Mouse (Mus musculus) brain, adult 2 months (tissue): ENCODE measurements at regions not wholly inside any gene's neighbourhood (a gene's known extent, or its start where the extent isn't known, plus 50 kb on each side); places are given as distances from the start of the nearest gene placed in this dataset.

Experiments
- DNase-seq: peaks from one replicate; pipeline ENCODE4 v3.0.0; 2011; ENCODE audit warnings: low read depth, low spot score

DNA sequence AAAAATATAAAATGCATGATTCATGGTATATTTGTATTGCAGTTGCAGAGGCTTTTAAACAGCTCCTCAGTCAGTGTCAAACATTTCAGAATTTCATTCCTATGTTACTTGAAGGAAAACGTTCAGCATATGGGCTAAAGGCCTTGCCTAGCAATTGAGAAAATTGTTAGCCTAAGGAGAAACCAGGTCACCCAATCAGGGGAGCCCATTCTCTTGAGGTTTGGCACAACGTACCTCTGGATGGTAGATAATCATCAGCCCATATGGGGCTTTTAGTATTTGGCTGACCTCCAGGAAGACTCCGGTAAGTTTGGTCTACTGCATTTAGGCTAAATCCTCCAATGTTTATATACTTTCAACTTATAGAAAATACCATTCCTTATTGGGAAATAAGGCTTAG lies 168.7 kb upstream of the Pdcd1 start:
- DNase-seq: no peak

DNA sequence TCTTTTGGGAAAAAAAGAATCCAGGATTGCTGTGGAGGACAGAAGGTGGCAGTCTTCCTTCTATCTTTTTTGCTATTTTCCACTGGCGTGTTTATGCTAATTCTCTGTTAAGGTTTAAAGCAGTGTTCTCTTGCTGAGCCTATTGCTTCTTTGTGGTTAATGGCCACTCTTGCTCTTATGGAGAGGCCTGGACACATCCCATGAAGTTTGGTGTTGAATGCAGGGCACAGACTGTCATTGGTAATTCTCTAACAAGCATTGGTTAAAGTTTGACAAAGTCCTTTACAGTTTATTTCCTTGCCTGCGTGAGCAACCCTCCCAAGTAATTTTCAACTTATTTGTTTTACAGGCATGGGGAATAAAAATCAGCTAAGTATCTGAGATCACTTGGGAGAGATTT lies 165.1 kb upstream of the Pdcd1 start:
- DNase-seq: no peak

DNA sequence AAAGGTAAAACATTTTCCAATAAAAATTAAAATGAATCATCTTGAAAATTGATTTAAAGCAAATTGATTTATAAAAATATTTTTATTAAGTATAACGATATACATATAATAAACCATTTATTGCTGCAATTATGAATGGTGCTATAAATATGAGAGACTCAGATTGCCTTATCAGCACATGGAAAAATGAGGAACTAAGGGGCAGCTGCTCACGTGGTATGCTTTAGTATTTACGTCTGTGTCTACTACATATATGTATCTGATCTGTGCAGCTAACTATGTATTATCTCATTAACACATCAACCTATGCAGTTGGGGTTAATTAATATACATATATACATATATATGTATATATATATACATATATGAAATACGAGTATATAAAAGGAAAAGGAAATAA lies 156.6 kb upstream of the Pdcd1 start:
- DNase-seq: no peak

DNA sequence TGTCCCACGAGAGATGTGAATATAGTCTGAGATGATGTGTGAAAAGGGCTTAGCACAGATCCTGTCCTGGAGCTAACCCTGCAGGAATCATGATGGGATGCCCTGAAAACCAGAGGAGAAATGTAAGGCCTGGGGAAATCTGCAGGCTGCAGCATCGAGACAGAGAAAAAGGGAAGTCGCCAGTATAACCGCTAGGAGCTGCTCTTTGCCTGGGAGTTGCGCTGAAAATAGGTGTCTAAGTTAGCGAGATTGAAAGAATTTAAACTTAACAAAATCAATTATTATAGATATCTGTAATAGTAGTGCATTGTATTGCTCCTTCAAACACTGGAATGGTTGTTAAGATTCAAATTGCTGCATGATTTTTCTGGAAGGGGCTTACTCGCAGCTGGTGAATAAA lies 155.5 kb upstream of the Pdcd1 start:
- DNase-seq: no peak

DNA sequence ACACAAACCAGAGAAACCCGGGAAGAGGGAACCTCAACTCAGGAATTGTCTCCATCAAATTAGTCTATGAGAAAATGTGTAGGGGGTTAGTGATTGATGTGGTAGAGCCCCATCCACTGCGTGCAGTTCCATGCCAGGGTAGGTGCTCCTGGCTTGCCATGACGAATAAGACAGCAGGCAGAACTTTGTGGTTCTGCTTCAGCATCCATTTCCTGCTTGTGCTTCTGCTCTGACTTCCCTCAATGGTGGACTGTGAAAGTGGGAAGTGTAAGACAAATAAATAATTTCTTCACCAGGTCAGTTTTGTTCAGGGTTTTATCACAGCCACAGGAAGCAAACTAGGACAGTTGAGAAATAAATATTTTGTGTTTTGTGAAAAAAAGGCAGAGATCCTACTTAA lies 150.9 kb upstream of the Pdcd1 start:
- DNase-seq: no peak

DNA sequence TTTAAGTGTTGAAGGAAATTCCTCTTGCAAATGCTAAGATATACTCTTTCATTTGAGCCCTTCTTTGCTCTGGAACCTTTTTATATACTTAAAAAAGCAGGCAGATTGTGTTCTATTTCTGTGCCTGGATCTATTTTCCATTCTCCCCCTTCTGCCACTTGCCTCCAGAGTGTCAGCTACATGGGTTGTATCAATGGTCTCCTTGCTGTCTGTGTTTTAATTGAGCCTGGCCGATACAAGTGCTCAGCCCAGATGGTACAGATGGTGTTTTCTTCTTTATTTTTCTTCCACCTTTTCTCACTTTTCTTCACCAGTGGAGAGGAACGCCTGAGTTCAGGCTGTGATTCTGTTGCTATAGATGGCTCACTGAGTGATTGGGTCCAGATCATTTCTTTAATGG lies 131.5 kb upstream of the Pdcd1 start:
- DNase-seq: peak; percentile 75

DNA sequence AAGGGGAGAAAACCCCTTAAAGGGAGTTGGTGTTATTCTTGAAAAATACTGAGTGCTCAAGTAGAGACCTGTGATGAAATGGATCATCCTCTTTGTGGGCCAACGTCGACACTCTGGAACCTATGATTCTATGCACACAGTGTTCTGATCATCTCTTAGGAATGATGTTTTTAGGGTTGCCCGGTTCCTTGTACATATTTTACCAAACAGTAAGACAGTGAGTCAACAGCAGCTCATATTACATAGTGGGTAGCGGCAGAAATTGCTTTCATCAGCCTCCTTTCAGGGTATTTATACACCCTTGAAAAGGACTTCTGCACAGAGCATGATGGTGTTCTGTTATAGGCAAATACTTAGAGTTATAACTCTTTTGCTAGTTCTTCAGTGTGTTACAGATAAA lies 97.6 kb upstream of the Pdcd1 start:
- no peak for DNase-seq

DNA sequence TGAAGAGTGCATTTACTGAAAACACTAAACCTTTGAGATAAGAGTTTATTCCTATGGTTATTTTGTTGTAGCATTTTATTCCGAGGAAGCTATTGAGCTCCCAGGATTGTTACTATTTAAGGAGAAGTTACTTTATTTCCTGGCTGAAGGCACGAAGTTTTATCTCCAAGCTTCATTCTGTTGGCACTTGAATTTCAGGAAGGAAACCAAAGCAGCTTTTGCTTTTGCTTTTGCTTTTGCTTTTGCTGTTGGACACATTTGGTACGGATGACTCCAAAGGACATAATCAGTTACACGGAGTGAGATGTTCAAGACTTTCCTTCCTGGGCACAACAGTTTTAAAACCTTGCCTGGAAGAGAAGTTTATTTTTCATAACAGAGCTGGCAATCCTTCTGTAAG lies 94.7 kb upstream of the Pdcd1 start:
- DNase-seq: peak; percentile 19

DNA sequence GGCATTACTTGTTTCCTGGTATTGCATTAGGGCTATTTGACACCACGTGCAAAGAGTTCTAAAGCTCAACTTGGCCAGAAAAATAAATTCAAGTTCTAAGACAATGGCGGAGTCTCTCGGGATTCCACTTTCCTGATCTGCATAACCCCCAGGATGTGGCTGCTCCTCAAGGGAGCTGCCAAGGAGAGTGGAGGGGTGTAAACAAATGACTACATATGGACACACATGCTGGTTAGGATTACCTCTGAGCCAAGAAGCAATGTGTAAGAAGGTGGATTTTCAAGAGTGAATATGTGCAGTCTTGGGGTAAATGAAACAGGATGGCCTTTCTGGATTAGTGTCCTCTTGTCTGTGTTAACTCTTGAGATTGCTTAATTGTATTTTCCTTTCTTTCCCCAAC lies 88.2 kb upstream of the Pdcd1 start:
- DNase-seq: no peak

DNA sequence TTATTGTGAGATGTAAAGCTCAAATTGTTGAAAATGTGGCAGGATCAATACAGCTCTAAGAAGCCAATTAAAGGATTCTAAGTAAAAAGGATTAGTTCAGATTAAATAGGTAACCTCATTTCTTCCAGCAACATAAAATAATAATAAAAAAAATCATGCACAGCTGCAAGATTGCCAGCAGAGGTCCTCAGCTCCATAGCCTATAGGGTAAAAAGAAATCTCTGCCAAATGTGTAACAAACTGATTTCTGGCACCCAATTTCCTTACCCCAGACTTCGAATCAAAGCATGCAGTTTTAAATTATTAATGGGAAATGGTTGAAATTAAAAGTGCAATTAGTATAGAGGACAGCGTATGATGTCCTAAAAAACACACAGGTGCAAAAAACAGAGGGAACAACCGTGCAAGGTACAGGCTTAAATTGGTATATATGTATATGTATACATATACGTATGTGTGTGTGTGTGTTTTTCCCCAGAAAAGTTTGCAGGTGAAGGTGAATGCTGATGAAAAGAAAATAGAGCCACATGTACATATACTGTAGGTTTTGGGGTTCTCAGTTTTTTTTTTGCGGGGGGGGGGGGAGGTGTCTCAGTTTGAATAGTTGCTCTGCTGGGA lies 87.2 kb upstream of the Pdcd1 start:
- peak; percentile 54 for DNase-seq

DNA sequence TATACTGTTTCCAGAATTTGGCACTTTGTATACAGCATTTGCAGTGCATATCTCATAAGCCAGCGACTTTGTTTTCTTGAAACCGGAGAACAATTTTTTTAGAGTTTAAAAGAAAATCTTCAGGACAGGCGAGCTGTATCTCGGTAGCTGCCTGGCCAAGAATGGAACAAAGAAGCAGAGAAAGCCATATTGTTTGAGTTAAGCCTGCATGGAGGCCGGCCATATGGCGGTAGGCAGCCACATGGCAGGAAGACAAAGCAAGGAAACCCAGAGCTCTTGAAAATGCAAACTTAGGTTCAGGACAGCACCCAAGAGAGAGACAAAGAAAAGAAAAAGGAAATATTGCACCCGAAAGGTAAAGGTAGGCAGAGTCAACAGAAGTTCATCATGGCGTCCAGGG lies 84.4 kb upstream of the Pdcd1 start:
- peak; percentile 33 for DNase-seq
